Mouse (Mus musculus) fibroblast of lung, adult 2 months (primary cell): ENCODE measurements around the gene Olfr1219.

Experiments used
- DNase-seq: peaks from one replicate; pipeline ENCODE4 v3.0.0-alpha.2; 2011; ENCODE audit warnings: low read depth

The Olfr1219 gene

DNA sequence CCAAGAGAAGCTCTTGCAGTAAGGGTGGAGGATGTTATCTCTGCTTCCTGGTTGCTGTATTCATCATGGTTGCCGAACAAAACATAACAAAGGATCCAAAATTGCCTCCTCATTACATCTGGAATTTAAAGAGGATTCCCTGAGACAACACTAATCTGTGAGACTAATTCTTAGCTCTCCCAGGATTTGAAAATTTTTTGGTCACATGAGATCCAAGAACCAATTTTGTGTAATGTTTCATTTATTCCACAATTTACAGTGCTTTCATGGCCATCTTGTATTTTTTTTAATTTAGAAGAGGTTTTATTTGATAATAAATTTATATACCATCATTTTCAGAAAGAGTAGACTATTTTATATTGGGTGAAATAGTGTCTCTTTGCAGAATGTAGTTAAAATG is at the start of gene Olfr1219:
Olfr1219 (minus strand) TSS at position 101 of the 400 bp plus-strand sequence.
- DNase-seq: no peak

DNA sequence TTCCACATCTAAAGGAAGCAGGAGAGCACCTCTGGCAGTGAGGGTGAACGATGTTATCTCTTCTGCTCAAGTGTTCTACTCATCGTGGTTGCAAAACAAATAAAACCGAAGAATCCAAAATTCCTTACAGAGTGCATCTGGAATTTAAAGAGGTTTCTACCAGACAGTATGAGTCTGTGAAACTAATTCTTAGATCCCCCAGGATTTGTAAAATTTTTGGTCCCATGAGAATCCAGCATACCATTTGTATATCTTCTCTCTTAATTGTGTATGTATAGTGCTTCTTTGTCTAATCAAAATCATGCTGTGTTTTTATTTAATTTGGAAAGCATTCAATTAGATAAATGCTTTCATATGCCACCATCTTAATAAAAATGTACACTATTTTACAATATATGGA is 49.6 kb upstream of the Olfr1219 start, which contains the start of gene Olfr1222:
Olfr1222 (minus strand) TSS at position 101 of the 400 bp plus-strand sequence.
- DNase-seq: no peak

DNA sequence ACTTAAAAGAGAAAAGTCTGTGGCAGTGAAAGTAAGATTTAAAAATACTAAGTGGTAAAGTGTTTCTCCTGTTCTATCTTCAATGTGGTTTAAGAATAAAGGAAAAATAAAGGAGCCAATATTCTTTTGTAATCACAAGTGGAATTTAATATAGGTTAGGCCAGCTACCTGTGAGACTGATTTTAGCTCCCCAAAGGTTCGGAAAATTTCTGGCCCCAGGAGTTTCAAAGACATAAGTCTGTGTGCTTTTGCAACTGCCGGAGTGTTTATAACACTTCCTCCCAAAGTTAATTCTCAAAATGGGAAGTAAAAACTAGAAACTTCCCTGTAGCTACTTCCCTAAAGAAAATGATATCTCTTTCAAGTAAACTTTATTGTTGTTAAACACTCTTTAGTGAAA is 33.9 kb upstream of the Olfr1219 start, which contains the start of gene Olfr1221:
Olfr1221 (minus strand) TSS at position 101 of the 400 bp plus-strand sequence.
- DNase-seq: no peak

DNA sequence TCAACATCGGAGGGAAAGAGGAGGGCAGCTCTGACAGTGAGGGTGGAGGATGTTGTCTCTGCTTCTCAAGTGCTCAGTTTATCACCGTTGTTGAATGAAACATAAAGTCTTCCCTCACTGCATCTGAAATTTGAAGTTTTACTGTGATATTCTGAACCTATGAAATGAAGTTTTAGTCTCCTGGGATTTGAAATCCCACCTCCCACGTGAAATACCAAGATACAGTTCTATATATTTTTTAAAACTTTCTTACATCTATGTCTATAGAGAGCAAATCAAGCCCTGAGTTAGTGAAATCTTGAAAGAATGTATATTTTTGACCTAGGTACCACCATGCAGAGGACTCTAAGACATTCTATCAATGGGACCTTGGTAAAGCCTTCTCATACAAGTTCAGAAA is 23.4 kb upstream of the Olfr1219 start, which contains the start of gene Olfr1220:
Olfr1220 (minus strand) TSS at position 101 of the 400 bp plus-strand sequence.
- no peak for DNase-seq

GRCm38 (mm10) chr2:89105651-89106050 is 22.3 kb upstream of the Olfr1219 start:
- DNase-seq: no peak

DNA sequence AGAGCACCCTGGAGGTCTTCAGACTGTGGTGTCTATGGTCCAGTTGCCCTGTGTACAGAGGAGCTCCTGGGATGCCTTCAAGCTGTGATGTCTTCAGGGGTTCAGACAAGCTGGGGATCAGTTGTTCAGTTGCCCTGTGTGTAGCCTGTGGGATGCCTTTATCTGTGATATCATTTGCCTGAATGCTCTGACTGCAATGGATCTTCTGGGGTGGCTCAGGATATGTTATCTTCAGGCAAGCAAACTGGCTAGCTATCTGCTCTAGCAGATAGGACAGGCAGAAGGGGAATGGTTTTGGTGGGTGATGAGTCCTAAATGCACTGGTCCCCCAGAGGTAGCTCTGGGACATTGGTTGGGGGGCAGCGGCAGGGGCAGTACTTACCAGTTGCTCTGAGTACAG is 10.5 kb upstream of the Olfr1219 start:
- no peak for DNase-seq

- no peak for DNase-seq
These were observed 1.8 kb downstream of the Olfr1219 start for GRCm38 (mm10) chr2:89081487-89081886.

DNA sequence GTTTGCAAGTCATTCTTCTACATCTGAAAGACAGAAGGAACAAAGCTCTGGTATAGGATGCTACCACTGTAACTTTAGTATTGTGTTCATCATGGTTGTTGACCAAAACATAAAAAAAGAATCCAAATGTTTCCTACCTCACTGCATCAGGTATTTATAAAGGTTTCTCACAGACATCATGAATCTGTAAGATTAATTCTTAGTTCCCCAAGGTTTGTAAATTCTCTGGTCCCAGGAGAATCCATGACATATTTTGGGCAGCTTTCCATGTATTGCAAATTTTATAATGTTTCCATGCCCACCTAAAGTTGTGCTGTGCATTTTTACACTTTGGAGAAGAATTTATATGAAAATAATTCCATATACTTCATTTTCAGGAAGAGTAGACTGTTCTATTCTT is 22.2 kb downstream of the Olfr1219 start, which contains the start of gene Olfr1218:
Olfr1218 (minus strand) TSS at position 101 of the 400 bp plus-strand sequence.
- no peak for DNase-seq

- DNase-seq: no peak
These were observed 51.3 kb downstream of the Olfr1219 start, which contains the start of gene Olfr1217 for GRCm38 (mm10) chr2:89031965-89032364. Olfr1217 (minus strand) TSS chr2:89032065.
